Mouse (Mus musculus): ENCODE data around the gene Fndc11. TPM values are rescaled to one million over a fixed set of nuclear protein-coding genes. Genes with fewer than 3 reads are reported as not detected.

Fndc11 gene
- total RNA-seq, 2 experiments from 2014 or later, result not detected

GRCm38 (mm10) chr2:181242314-181242665, 22.5 kb downstream of the Fndc11 start:
- intact Hi-C loops (cut with DNase I), result no loop called here
- DNase-seq (ENCODE audit: extremely low spot score in 1 of 2, low spot score in 2 of 2), result no peak

- intact Hi-C loops (cut with DNase I), result no loop called here
- DNase-seq (ENCODE audit: extremely low spot score in 1 of 2, low spot score in 2 of 2), result peak in 1 of 2 experiments; percentile 44
Observed at GRCm38 (mm10) chr2:181243706-181244394, 24.0 kb downstream of the Fndc11 start.

GRCm38 (mm10) chr2:181245031-181245430, 25.2 kb downstream of the Fndc11 start:
- no peak for DNase-seq (ENCODE audit: extremely low spot score in 1 of 2, low spot score in 2 of 2)
- intact Hi-C loops (cut with DNase I), result no loop called here

GRCm38 (mm10) chr2:181249217-181249616, 29.4 kb downstream of the Fndc11 start:
- intact Hi-C loops (cut with DNase I), result no loop called here
- no peak for DNase-seq (ENCODE audit: extremely low spot score in 1 of 2, low spot score in 2 of 2)

GRCm38 (mm10) chr2:181251841-181252240, 32.0 kb downstream of the Fndc11 start:
- DNase-seq (ENCODE audit: extremely low spot score in 1 of 2, low spot score in 2 of 2), result no peak
- intact Hi-C loops (cut with DNase I), result no loop called here

GRCm38 (mm10) chr2:181253248-181253647, 33.4 kb downstream of the Fndc11 start:
- peak in 1 of 2 experiments; percentile 15 for DNase-seq (ENCODE audit: extremely low spot score in 1 of 2, low spot score in 2 of 2)
- intact Hi-C loops (cut with DNase I), result no loop called here

- DNase-seq (ENCODE audit: extremely low spot score in 1 of 2, low spot score in 2 of 2), result no peak
- intact Hi-C loops (cut with DNase I), result no loop called here
Observed at GRCm38 (mm10) chr2:181266839-181267238, 47.0 kb downstream of the Fndc11 start.

- DNase-seq (ENCODE audit: extremely low spot score in 1 of 2, low spot score in 2 of 2), result no peak
- intact Hi-C loops (cut with DNase I), result no loop called here
Observed at GRCm38 (mm10) chr2:181272092-181272491, 52.3 kb downstream of the Fndc11 start.

Other genes with a start within 250 kb of the Fndc11 start
- gene Col20a1, start 233.5 kb upstream of the Fndc11 start, total RNA-seq (2021), result under 1 TPM; 0.87 to 0.94 TPM
- 10 to 100 TPM; 40.5 to 44.1 TPM for gene Chrna4, start 176.5 kb upstream of the Fndc11 start, total RNA-seq (2021)
- 100 to 1,000 TPM; 178 to 181 TPM for gene Kcnq2, start 84.7 kb upstream of the Fndc11 start, total RNA-seq (2021)
- 100 to 1,000 TPM; 898 to 906 TPM for gene Eef1a2, start 63.0 kb upstream of the Fndc11 start, total RNA-seq (2021)
- 100 to 1,000 TPM; 111 to 117 TPM for gene Ppdpf, start 32.8 kb upstream of the Fndc11 start, total RNA-seq (2021)
- gene Ptk6, start 17.2 kb upstream of the Fndc11 start, total RNA-seq (2021), result not detected
- gene Srms, start 6.8 kb upstream of the Fndc11 start, total RNA-seq (2021), result under 1 TPM; 0.21 to 0.22 TPM
- gene Helz2, start 22.0 kb downstream of the Fndc11 start, total RNA-seq (2021), result 1 to 10 TPM; 1.4 to 1.7 TPM
- gene Gmeb2, start 68.0 kb downstream of the Fndc11 start, total RNA-seq (2021), result 10 to 100 TPM; 15.5 to 17.6 TPM
- 1,000 to 10,000 TPM; 1,052 to 1,067 TPM for gene Stmn3, start 94.5 kb downstream of the Fndc11 start, total RNA-seq (2021)
- gene Rtel1, start 99.7 kb downstream of the Fndc11 start, total RNA-seq (2021), result 10 to 100 TPM; 41.1 to 46.6 TPM
- gene Zgpat, start 144.9 kb downstream of the Fndc11 start, total RNA-seq (2021), result 10 to 100 TPM; 55.9 to 60.5 TPM
- gene Arfrp1, start 145.4 kb downstream of the Fndc11 start, total RNA-seq (2021), result 10 to 100 TPM; 39.8 to 44.2 TPM
- gene Lime1, start 160.1 kb downstream of the Fndc11 start, total RNA-seq (2021), result 10 to 100 TPM; 30.1 to 32.9 TPM
- 10 to 100 TPM; 17.1 to 19.9 TPM for gene Zbtb46, start 239.4 kb downstream of the Fndc11 start, total RNA-seq (2021)